Mouse (Mus musculus): ENCODE data around the gene Cdc37.

- TF ChIP-seq POLR2A (IDR thresholded peaks at IDR 0.05; ENCODE audit: borderline replicate concordance, control insufficient read depth, low read depth, low read length) (no peak), CTCF (IDR thresholded peaks at IDR 0.05; ENCODE audit: control insufficient read depth, insufficient read depth, low read length) (no peak)
Observed at GRCm38 (mm10) chr9:21135329-21135890, 14.4 kb downstream of the Cdc37 start.
